Mouse (Mus musculus): ENCODE results near the gene Tekt1. TPM values are rescaled to one million over a fixed set of nuclear protein-coding genes. Genes with fewer than 3 reads are reported as not detected.
"Not testable (repeated sequence)": the region's sequence is repeated elsewhere in the genome, so short reads cannot be mapped to it uniquely, and the experiment has no call there.

The Tekt1 gene
- total RNA-seq, 2 experiments from 2014 or later: 1.5 to 3.3 TPM

GRCm38 (mm10) chr11:72343904-72344303 lies 18.3 kb downstream of the Tekt1 start:
- peak in 1 of 2 experiments; percentile 48 for DNase-seq (ENCODE audit: low spot score in 2 of 2)

- not testable (repeated sequence) for DNase-seq (ENCODE audit: low spot score in 2 of 2)
These were observed 19.0 kb downstream of the Tekt1 start for GRCm38 (mm10) chr11:72343238-72343625.

GRCm38 (mm10) chr11:72342549-72343237 lies 19.5 kb downstream of the Tekt1 start:
- peak; percentile 55 to 76 for DNase-seq (ENCODE audit: low spot score in 2 of 2)

- DNase-seq (ENCODE audit: low spot score in 2 of 2): no peak
These were observed 22.5 kb downstream of the Tekt1 start for GRCm38 (mm10) chr11:72339716-72340115.

- peak in 1 of 2 experiments; percentile 36 for DNase-seq (ENCODE audit: low spot score in 2 of 2)
These were observed 23.8 kb downstream of the Tekt1 start for GRCm38 (mm10) chr11:72338437-72338871.

- DNase-seq (ENCODE audit: low spot score in 2 of 2): no peak
These were observed 25.5 kb downstream of the Tekt1 start for GRCm38 (mm10) chr11:72336726-72337125.

- DNase-seq (ENCODE audit: low spot score in 2 of 2): no peak
These were observed 27.6 kb downstream of the Tekt1 start for GRCm38 (mm10) chr11:72334653-72335052.

- DNase-seq (ENCODE audit: low spot score in 2 of 2): peak in 1 of 2 experiments; percentile 74
These were observed 29.1 kb downstream of the Tekt1 start for GRCm38 (mm10) chr11:72332951-72333667.

- no peak for DNase-seq (ENCODE audit: low spot score in 2 of 2)
These were observed 36.5 kb downstream of the Tekt1 start for GRCm38 (mm10) chr11:72325701-72326100.

GRCm38 (mm10) chr11:72324431-72324830 lies 37.8 kb downstream of the Tekt1 start:
- no peak for DNase-seq (ENCODE audit: low spot score in 2 of 2)

GRCm38 (mm10) chr11:72318026-72318425 lies 44.2 kb downstream of the Tekt1 start:
- no peak for DNase-seq (ENCODE audit: low spot score in 2 of 2)

- DNase-seq (ENCODE audit: low spot score in 2 of 2): peak; percentile 24 to 40
These were observed 47.9 kb downstream of the Tekt1 start, which contains the start of gene Fbxo39 for GRCm38 (mm10) chr11:72314151-72314895. Gene Fbxo39, plus strand, starts transcription at chr11:72314444.

- no peak for DNase-seq (ENCODE audit: low spot score in 2 of 2)
These were observed 50.8 kb downstream of the Tekt1 start for GRCm38 (mm10) chr11:72311355-72312001.

GRCm38 (mm10) chr11:72310491-72310890 lies 51.8 kb downstream of the Tekt1 start:
- no peak for DNase-seq (ENCODE audit: low spot score in 2 of 2)

GRCm38 (mm10) chr11:72308982-72309381 lies 53.3 kb downstream of the Tekt1 start:
- no peak for DNase-seq (ENCODE audit: low spot score in 2 of 2)

- DNase-seq (ENCODE audit: low spot score in 2 of 2): peak in 1 of 2 experiments; percentile 62
These were observed 54.8 kb downstream of the Tekt1 start for GRCm38 (mm10) chr11:72307461-72307860.

GRCm38 (mm10) chr11:72302230-72302629 lies 60.0 kb downstream of the Tekt1 start:
- peak; percentile 71 to 90 for DNase-seq (ENCODE audit: low spot score in 2 of 2)

- peak in 1 of 2 experiments; percentile 22 for DNase-seq (ENCODE audit: low spot score in 2 of 2)
These were observed 60.9 kb downstream of the Tekt1 start, which contains the start of gene Xaf1 for GRCm38 (mm10) chr11:72301334-72301733. Gene Xaf1, plus strand, starts transcription at chr11:72301629.
